Mouse (Mus musculus) cortical plate, adult 2 months (tissue): ENCODE results near the gene Pyurf.

Experiments used
- CTCF ChIP-seq: fragments of 200-500 bp; IDR thresholded peaks from 2 replicates; pipeline ENCODE4 v1.5.1; 2011; ENCODE audit warnings: mild to moderate bottlenecking, control low read depth, low read length; ENCODE audit not compliant: insufficient read depth; ENCODE audit errors: extremely low read depth
- POLR2A ChIP-seq: fragments of 200-500 bp; IDR thresholded peaks from 2 replicates; pipeline ENCODE4 v1.6.1; 2011; ENCODE audit warnings: mild to moderate bottlenecking, low read length, control low read depth; ENCODE audit not compliant: insufficient read depth; ENCODE audit errors: extremely low read depth

- TF ChIP-seq POLR2A (no peak), CTCF (no peak)
Measured at GRCm38 (mm10) chr6:57721347-57721746, 29.5 kb upstream of the Pyurf start.
